Comparison of ENCODE assay signal across 24 mouse cellular contexts in the genomic region with DNA sequence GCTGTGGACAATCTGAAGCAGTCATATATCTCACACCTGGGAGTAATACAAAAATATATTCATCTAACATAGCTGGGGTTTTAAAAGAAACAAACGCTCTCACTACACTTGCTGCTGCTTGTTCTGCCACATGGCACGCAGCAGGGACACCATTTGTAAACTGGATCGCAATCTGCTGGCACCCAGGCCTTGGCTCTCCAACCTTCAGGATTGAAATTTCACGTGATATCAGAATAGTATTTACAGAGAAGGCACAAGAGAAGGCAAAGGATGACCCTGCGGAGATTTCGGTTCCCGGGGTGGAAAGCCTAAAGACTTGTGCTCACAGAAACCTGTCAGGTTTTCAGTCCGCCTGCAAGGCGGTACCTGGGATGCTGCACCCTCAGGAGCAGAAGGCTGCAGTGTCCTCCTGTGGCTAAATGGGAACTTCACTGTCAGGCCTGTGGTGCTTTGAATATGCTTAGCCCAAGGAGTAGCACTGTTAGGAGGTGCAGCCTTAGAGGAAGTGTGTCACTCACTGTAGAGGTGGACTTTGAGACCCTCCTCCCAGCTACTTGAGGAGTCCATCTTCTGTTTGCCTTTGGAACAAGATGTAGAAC. TPM values are rescaled to one million over a fixed set of nuclear protein-coding genes. Genes with fewer than 3 reads are reported as not detected.
DNase-seq lines count a peak whose midpoint lies in the region; ATAC-seq lines count a peak whose summit lies in the region.
"Had no signal": no experiment of that assay in that cellular context is flagged by ENCODE, and none has a peak within 500 bp of the region (broad histone marks: within the 10 kb centered on the region; RNA-seq: fewer than 3 reads in every experiment).

No protein-coding gene starts in this region.

- no peaks in the 10 kb centered on the region for H3K9me3 ChIP-seq in midbrain, embryonic 16.5 days (replicated peaks; ENCODE audit: control insufficient read depth, low read length, poor library complexity, severe bottlenecking)
- H3K9me3 ChIP-seq: hindbrain, embryonic 12.5 days; limb, embryonic 13.5 days; liver, embryonic 12.5 days; midbrain, embryonic 12.5 days had no signal

- no peaks in the 10 kb centered on the region for H3K27me3 ChIP-seq in midbrain, embryonic 16.5 days (ENCODE audit: control insufficient read depth, insufficient read depth, low read depth, low read length)
- H3K27me3 ChIP-seq: hindbrain, embryonic 12.5 days; limb, embryonic 13.5 days; liver, embryonic 12.5 days; midbrain, embryonic 12.5 days had no signal

- DNase-seq in cerebellum, postnatal 4 days (ENCODE audit: low spot score in 2 of 2) = no peak
- DNase-seq in brain, adult 2 months (ENCODE audit: low read depth, low spot score) = peak; percentile 93
- DNase-seq in cerebellum, adult 9-10 months = peak; percentile 85
- peak; percentile 15 for DNase-seq in layer of hippocampus, adult 9-11 months
- no peak for DNase-seq in adrenal gland, adult 2 months
- DNase-seq in ovary, adult 18-20 months (ENCODE audit: low spot score) = no peak
- DNase-seq: adrenal gland, postnatal 14 days; gastrocnemius, postnatal 10 days; heart, postnatal 14 days; kidney, adult 2 months; lung, adult 18-20 months; lung, postnatal 10 days; retina, postnatal 1 day; right cerebral cortex, postnatal 4 days; thymus, postnatal 25 days had no signal

- H3K9ac ChIP-seq in midbrain, embryonic 16.5 days (ENCODE audit: low read depth, low read length) = no peak overlapping the region
- H3K9ac ChIP-seq: hindbrain, embryonic 12.5 days; limb, embryonic 13.5 days; liver, embryonic 12.5 days; midbrain, embryonic 12.5 days had no signal

- H3K4me3 ChIP-seq in midbrain, embryonic 16.5 days (ENCODE audit: low read depth, low read length) = no peak overlapping the region
- H3K4me3 ChIP-seq: hindbrain, embryonic 12.5 days; limb, embryonic 13.5 days; liver, embryonic 12.5 days; midbrain, embryonic 12.5 days had no signal

- no peak overlapping the region for H3K27ac ChIP-seq in midbrain, embryonic 16.5 days (ENCODE audit: low read length)
- H3K27ac ChIP-seq: hindbrain, embryonic 12.5 days; limb, embryonic 13.5 days; liver, embryonic 12.5 days; midbrain, embryonic 12.5 days had no signal

- peak; percentile 68; the same call in 1 of the 2 replicates for ATAC-seq in cerebellum, adult (ENCODE audit: insufficient number of reproducible peaks, low FRiP score, low TSS enrichment)
- ATAC-seq in midbrain, embryonic 16.5 days = no peak
- ATAC-seq: activated CD4-positive, CD25-positive, alpha-beta regulatory T cell, adult 4 months; forebrain, embryonic 14.5 days; liver, embryonic 12.5 days had no signal

- no peaks in the 10 kb centered on the region for H3K4me1 ChIP-seq in midbrain, embryonic 16.5 days (ENCODE audit: control insufficient read depth, insufficient read depth, low read length)
- H3K4me1 ChIP-seq: hindbrain, embryonic 12.5 days; limb, embryonic 13.5 days; liver, embryonic 12.5 days; midbrain, embryonic 12.5 days had no signal

- peaks cover 8% of the 10 kb centered on the region for H3K36me3 ChIP-seq in midbrain, embryonic 16.5 days (ENCODE audit: control insufficient read depth, insufficient read depth, low read length)

- 88% methylated on average over 9 of the region's 9 CpGs for WGBS in midbrain, embryonic 16.5 days

- no peak overlapping the region for H3K4me2 ChIP-seq in midbrain, embryonic 16.5 days (ENCODE audit: low read length)
- H3K4me2 ChIP-seq: heart, embryonic 11.5 days; hindbrain, embryonic 12.5 days; limb, embryonic 13.5 days; liver, embryonic 12.5 days; midbrain, embryonic 12.5 days had no signal

RNA-seq across cellular contexts. Expression of gene Leo1, which starts 53.2 kb away (rescaled TPM):
- 10 to 100 TPM; 21.8 to 31.7 TPM for total RNA-seq in adrenal gland, adult 2 months (2021)
- polyA plus RNA-seq in adrenal gland, adult 2 months (2012; rRNA removed) = 1.4 and 1.5 TPM in 2 replicates
- polyA plus RNA-seq in midbrain, embryonic 16.5 days (2015; fragmentation: Nextera tagmentation; extraction: Ambion mirVana) = 43.6 and 48.2 TPM in 2 replicates

Comparison
In these comparisons a context has a peak if more than half of its experiments do, and no peak if none do; other contexts are left out.
1. DNase-seq: peak in brain, adult 2 months (single experiment), cerebellum, adult 9-10 months (single experiment) and layer of hippocampus, adult 9-11 months (single experiment); none in cerebellum, postnatal 4 days (0 of 2), adrenal gland, adult 2 months (single experiment) and ovary, adult 18-20 months (single experiment).
2. RNA of gene Leo1, which starts 53.2 kb away (polyA plus RNA-seq): 43.6 to 48.2 TPM in midbrain, embryonic 16.5 days; 1.4 to 1.5 TPM in adrenal gland, adult 2 months; every median in the first group is over 10 times any median in the second.